Mouse (Mus musculus): ENCODE measurements around the gene Ece2.

The Ece2 gene

DNA sequence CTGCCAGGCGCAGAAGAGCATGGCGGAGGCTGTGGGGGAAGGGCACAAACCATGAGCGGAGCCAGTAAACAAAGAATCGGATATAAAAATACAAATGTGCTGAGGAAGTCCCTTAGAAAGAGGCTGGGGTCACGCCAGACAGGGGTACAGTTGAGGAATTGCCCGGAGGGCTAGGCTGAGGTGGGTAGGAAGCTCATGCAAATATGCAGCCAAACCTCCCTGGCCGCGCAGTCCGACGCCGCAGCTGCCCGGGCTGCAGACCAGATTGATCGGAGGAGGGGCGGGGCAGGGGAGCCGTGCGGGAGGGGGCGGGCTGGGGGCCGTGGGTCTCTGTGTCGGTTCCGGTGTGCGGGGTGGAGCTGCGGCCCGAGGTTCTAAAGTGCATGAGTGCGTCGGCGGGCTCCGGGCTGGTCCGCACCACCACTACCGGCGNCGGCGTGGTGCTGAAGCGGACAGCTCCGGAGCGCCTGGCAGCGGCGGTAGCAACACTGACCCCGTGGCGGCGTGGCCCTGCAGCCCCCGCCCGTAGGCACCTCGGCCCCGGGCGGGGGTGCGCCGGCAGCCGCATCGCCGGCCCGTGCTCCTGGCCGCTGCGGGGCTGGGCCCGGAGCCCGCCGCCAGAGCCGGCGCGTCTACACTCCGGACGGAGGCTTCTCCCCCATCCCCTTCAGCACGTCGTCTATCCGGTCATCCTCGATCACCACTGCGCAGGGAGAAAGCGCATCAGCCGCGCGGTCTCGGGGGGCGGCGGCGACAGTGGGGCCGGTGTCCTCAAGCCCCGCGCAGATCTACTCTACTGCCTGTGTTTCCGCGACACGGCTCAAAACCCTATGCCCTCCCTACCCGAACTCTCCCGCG is 9.9 kb upstream of the Ece2 start:
- ChIA-PET POLR2A (interaction anchor here in 3 of 4 experiments (0.6 to 5.8 kb wide), 37 partner anchors 8 to 719 kb away, joined by 3 to 87 read pairs (median 5); partner anchors contain the start of genes Alg3 (in 3 of the 3), Eef1akmt4 (in 3 of the 3), Gm49333 (in 3 of the 3) and Dvl3 (in 2 of the 3)), CTCF (interaction anchor here in 2 of 4 experiments (0.9 to 1.1 kb wide), 2 partner anchors 123 to 142 kb away, joined by 3 read pairs; no protein-coding TSS in a partner anchor)

- ChIA-PET POLR2A (interaction anchor here (0.5 to 5.8 kb wide), 47 partner anchors 7 to 318 kb away, joined by 3 to 87 read pairs (median 6); partner anchors contain the start of genes Alg3 (in 3 of the 4), Eef1akmt4 (in 3 of the 4), Gm49333 (in 3 of the 4) and Abcf3 (in 2 of the 4)), CTCF (interaction anchor here in 3 of 4 experiments (0.9 to 1.1 kb wide), 4 partner anchors 9 to 141 kb away, joined by 3 read pairs; partner anchors contain the start of genes Alg3 (in 1 of the 3), Dvl3 (in 1 of the 3), Eef1akmt4 (in 1 of the 3) and Gm49333 (in 1 of the 3))
These were observed 9.3 kb upstream of the Ece2 start for GRCm38 (mm10) chr16:20620399-20620735.

DNA sequence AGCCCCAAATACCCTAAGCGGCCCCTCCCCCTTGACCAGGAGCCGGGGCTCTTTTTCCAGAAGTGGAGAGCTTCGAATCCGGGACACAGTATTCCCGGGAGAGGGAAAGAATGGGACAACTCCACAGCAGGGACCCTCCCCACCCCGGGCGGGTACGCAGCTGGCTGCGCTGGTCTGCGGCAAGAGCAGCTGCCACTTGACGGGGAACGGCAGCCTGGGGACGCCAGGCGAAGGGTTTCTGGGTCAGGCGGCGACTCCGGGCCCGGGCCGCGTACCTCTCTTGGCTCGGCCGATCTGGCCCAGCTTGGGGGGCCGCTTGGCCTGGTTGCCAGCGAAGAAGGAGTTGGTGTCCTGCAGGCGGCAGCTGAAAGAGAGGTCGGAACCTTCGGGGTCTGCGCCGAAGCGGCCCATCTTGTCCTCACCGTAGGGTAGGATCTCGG is 8.9 kb upstream of the Ece2 start:
- POLR2A ChIA-PET, result interaction anchor here (0.5 to 5.8 kb wide), 44 partner anchors 7 to 329 kb away, joined by 3 to 87 read pairs (median 6); partner anchors contain the start of genes Alg3 (in 3 of the 4), Eef1akmt4 (in 3 of the 4), Gm49333 (in 3 of the 4) and Abcf3 (in 2 of the 4)
- CTCF ChIA-PET, result interaction anchor here in 3 of 4 experiments (0.9 to 1.0 kb wide), 3 partner anchors 9 to 141 kb away, joined by 3 read pairs; partner anchors contain the start of genes Alg3 (in 1 of the 3), Dvl3 (in 1 of the 3), Eef1akmt4 (in 1 of the 3) and Gm49333 (in 1 of the 3)

DNA sequence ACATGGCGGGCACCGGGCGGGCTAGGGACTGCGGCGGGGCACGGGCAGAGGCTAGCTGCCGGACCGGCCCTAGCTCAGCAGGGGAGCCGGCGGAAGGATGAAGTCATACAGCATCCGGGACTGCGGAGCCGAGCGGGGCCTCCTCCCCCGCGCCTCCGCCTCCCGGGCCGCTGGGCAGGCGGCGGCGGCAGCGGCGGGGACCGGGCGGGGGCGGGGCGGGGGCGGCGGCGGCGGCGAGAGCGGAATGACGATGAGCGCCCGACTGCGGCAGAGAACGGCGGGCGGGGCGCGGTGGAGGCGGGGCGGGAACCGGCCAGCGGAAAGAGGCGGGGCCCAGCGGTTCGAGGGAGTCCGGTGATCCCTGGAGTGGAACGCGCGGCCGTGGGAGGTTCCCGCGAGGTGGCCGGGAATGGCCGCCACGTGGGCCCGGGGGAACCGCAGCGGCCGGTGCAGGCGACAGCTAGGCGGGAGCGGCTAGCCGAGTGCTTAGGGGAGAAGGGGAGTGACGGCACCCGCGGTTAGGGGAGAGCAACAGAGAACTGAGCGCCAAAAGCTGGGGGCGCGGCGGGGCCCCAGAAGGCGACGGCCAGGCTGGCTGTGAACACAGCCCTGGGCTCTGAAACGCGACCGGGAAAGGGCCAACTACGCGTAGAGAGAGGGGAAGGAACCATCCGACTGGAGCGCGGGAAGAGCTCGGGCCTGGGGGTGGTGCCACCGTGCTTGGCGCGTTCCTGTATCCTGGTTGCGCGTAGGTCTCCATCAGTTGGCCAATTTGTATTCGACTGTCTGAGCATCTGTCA is 8.2 kb upstream of the Ece2 start, which contains the start of gene Camk2n2:
Gene Camk2n2, minus strand, starts transcription at position 97 of the 800 bp plus-strand sequence.
- ChIA-PET POLR2A (interaction anchor here (0.5 to 5.8 kb wide), 49 partner anchors 8 to 329 kb away, joined by 3 to 87 read pairs (median 6); partner anchors contain the start of genes Alg3 (in 3 of the 4), Eef1akmt4 (in 3 of the 4), Gm49333 (in 3 of the 4) and Abcf3 (in 2 of the 4)), CTCF (interaction anchor here in 3 of 4 experiments (0.6 to 1.0 kb wide), 4 partner anchors 10 to 425 kb away, joined by 3 read pairs; partner anchors contain the start of genes Alg3 (in 1 of the 3), Dvl3 (in 1 of the 3), Eef1akmt4 (in 1 of the 3) and Gm49333 (in 1 of the 3))

DNA sequence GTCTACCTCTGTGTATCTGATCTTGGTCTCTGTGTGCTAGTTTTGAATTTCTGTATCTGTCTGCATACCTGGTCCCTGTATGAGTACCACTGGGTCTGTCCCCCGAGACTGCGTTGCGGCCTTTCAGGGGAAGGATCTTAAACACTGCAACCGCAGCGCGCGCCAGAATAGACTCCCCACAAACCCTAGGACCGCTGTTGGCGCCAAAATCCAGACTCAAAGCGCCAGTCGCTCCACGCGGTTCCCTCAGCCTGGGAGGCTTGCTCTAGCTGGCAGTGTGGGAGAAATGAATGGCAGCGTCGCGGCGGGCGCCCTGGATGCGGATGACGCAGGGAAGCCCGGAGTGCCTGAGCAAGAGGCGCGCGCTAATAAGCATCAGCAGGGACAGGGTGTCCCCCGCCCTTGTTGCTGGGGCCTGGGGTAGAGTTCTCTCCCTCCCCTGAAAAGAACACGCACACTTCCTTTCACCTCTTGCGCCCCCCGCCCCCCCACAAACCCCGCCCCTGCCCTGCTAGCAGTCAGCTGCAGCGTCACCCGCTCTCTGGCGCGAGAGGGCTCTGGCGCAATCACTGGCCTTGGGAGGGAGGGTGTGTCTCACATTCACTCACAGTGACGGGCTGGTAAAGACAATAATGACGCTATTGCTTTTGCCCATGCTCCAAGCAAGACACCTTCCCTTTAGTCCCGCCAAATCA is 7.5 kb upstream of the Ece2 start:
- ChIA-PET POLR2A (interaction anchor here in 3 of 4 experiments (0.6 to 5.8 kb wide), 37 partner anchors 9 to 170 kb away, joined by 3 to 87 read pairs (median 6); partner anchors contain the start of genes Alg3 (in 3 of the 3), Eef1akmt4 (in 3 of the 3), Gm49333 (in 3 of the 3) and Abcf3 (in 2 of the 3)), CTCF (no interaction called here)

- ChIA-PET POLR2A (interaction anchor here (0.7 to 5.8 kb wide), 16 partner anchors 7 to 125 kb away, joined by 3 to 87 read pairs (median 9); partner anchors contain the start of genes Alg3 (in 3 of the 4), Eef1akmt4 (in 3 of the 4), Gm49333 (in 3 of the 4) and Eif2b5 (in 2 of the 4)), CTCF (no interaction called here)
These were observed 6.4 kb upstream of the Ece2 start for GRCm38 (mm10) chr16:20623211-20623610.

DNA sequence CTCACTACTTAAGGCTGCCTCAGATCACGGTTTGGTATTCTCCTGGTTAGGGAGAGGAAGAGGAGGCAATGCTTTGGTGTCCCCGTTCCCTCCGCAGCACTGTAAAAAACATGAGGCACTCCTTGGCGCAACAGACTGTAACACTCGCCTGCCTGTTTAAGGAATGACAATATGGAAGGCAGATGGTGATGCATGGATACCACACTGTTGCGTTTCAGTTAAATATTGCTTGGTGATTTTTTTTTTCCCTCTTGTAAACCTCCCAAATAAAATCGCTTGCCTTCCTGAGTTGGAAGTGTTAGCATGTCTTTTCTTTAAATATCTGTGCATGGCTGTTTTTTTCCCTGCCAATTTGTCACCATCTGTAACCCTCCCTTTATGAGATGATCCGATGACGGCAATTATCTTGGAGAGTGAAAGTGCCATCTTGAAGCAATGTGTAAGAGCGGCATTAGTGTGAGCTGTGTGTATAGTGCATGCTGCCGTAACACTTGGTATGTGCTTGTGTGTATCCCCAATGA is 697 bp upstream of the Ece2 start:
- CTCF ChIA-PET, result no interaction called here
- POLR2A ChIA-PET, result interaction anchor here in 3 of 4 experiments (0.7 to 2.3 kb wide), 5 partner anchors 12 to 151 kb away, joined by 3 to 10 read pairs (median 3); partner anchors contain the start of gene Psmd2 (in 1 of the 3)

GRCm38 (mm10) chr16:20637410-20637809 is 7.8 kb downstream of the Ece2 start:
- POLR2A ChIA-PET, result interaction anchor here in 2 of 4 experiments (0.6 to 2.3 kb wide), 3 partner anchors 13 to 209 kb away, joined by 3 to 14 read pairs (median 6); partner anchors contain the start of gene Psmd2 (in 1 of the 2)
- CTCF ChIA-PET, result no interaction called here

DNA sequence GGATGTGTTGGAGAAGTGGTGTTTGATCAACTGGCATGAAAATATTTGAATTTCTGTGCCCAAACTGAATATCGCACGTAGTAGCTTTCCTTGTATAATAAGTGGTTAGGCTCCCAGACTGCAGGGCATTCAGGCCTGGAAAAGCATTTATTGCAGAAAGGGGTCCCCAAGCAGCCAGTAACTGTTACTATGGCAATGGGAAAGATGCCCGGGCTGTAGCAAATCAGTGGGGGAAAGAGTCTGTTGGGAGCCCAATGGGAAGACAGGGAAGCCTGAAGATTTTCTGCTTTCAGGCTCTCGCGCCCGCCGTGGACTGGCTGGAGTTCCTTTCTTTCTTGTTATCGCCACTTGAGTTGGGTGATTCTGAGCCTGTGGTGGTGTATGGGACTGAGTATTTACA is 8.7 kb downstream of the Ece2 start:
- ChIA-PET CTCF (interaction anchor here in 1 of 4 experiments (0.7 kb wide), 1 partner anchor 9 kb away, joined by 3 read pairs; no protein-coding TSS in a partner anchor), POLR2A (interaction anchor here in 1 of 4 experiments (0.8 to 2.3 kb wide), 3 partner anchors 26 to 47 kb away, joined by 3 to 5 read pairs (median 3); no protein-coding TSS in a partner anchor)

DNA sequence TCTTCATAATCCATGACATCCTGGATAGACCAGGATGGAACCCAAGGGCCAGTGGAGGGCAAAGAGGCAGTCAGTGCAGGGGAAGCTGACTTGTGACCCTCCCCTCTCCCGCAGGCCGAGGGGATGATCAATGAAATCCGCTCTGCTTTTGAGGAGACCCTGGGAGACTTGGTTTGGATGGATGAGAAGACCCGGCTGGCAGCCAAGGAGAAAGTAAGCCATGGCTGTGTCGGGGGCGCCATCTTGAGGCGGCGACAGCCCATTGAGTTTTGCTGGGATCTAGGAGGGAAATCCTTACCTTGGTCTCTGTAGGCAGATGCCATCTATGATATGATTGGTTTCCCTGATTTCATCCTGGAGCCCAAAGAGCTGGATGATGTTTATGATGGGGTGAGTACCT is 12.5 kb downstream of the Ece2 start:
- CTCF ChIA-PET, result no interaction called here
- POLR2A ChIA-PET, result interaction anchor here in 2 of 4 experiments (0.9 to 1.5 kb wide), 5 partner anchors 9 to 74 kb away, joined by 3 to 5 read pairs (median 3); partner anchors contain the start of gene Psmd2 (in 1 of the 2)

GRCm38 (mm10) chr16:20643911-20644310 is 14.3 kb downstream of the Ece2 start:
- ChIA-PET POLR2A (interaction anchor here in 2 of 4 experiments (0.5 to 1.8 kb wide), 2 partner anchors 33 to 47 kb away, joined by 3 to 8 read pairs; partner anchors contain the start of genes Alg3 (in 1 of the 2), Eef1akmt4 (in 1 of the 2) and Gm49333 (in 1 of the 2)), CTCF (no interaction called here)

GRCm38 (mm10) chr16:20651076-20651946 is 21.7 kb downstream of the Ece2 start, which contains the start of gene Psmd2:
Gene Psmd2 (plus strand): TSS chr16:20651652.
- ChIA-PET CTCF (interaction anchor here in 2 of 4 experiments (0.5 to 1.6 kb wide), 4 partner anchors 18 to 142 kb away, joined by 3 to 4 read pairs (median 3); no protein-coding TSS in a partner anchor), POLR2A (interaction anchor here in 3 of 4 experiments (0.5 to 4.8 kb wide), 50 partner anchors 8 to 154 kb away, joined by 3 to 53 read pairs (median 4); partner anchors contain the start of genes Eef1akmt4 (in 3 of the 3), Gm49333 (in 3 of the 3), Abcf3 (in 2 of the 3) and Alg3 (in 2 of the 3))

GRCm38 (mm10) chr16:20651947-20652310 is 22.3 kb downstream of the Ece2 start:
- POLR2A ChIA-PET, result interaction anchor here in 3 of 4 experiments (0.6 to 4.8 kb wide), 28 partner anchors 7 to 154 kb away, joined by 3 to 53 read pairs (median 4); partner anchors contain the start of genes Eef1akmt4 (in 2 of the 3), Eif2b5 (in 2 of the 3), Gm49333 (in 2 of the 3) and Abcf3 (in 1 of the 3)
- CTCF ChIA-PET, result interaction anchor here in 2 of 4 experiments (0.5 to 0.6 kb wide), 2 partner anchors 18 to 57 kb away, joined by 3 read pairs; no protein-coding TSS in a partner anchor

DNA sequence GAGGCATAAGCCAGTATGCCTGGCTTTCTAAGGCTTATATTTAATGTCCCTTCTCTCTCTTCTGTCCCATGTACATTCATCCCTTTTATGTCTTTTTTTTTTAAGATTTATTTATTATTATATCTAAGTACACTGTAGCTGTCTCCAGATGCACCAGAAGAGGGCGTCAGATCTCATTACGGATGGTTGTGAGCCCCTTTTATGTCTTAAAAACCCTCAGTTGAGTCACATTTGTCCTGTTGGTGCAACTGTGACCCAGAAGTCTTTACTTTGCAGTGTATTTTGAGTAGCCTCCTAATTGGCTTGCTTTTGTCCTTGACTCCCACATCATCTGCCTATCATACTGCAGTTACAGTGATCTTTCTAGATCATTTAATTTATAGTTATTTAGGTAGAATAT is 23.7 kb downstream of the Ece2 start:
- ChIA-PET POLR2A (interaction anchor here in 2 of 4 experiments (0.8 to 4.8 kb wide), 6 partner anchors 15 to 138 kb away, joined by 3 to 53 read pairs (median 4); partner anchors contain the start of genes Eif4g1 (in 2 of the 2), Abcf3 (in 1 of the 2) and Ap2m1 (in 1 of the 2)), CTCF (interaction anchor here in 2 of 4 experiments (0.6 to 1.0 kb wide), 4 partner anchors 9 to 38 kb away, joined by 3 read pairs; no protein-coding TSS in a partner anchor)

GRCm38 (mm10) chr16:20657661-20658060 is 28.0 kb downstream of the Ece2 start:
- ChIA-PET POLR2A (interaction anchor here in 2 of 4 experiments (0.9 to 2.2 kb wide), 5 partner anchors 11 to 31 kb away, joined by 3 to 10 read pairs (median 5); partner anchors contain the start of gene Eif4g1 (in 2 of the 2)), CTCF (interaction anchor here in 2 of 4 experiments (0.7 to 1.5 kb wide), 2 partner anchors 10 to 149 kb away, joined by 6 to 8 read pairs; partner anchors contain the start of gene Eif4g1 (in 1 of the 2))

Measured in embryonic stem cell, embryonic (primary cell).